Mouse (Mus musculus) Patski (cell line): ENCODE measurements at regions not wholly inside any gene's neighbourhood (a gene's known extent, or its start where the extent isn't known, plus 50 kb on each side); places are given as distances from the start of the nearest gene placed in this dataset.
"Not testable (repeated sequence)": the region's sequence is repeated elsewhere in the genome, so short reads cannot be mapped to it uniquely, and the experiment has no call there.

Source experiments
- ATAC-seq: fragments of 100-300 bp; one replicate; pipeline ENCODE4 v1.8.0; 2021
- CTCF ChIA-PET: fragments of 350-600 bp; sonication (Branson Sonifier 250); formaldehyde crosslinking; loops from one replicate; lab custom pipeline; 2022; ENCODE audit warnings: inconsistent platforms; lab: Charles Lee
- POLR2A ChIA-PET: fragments of 350-600 bp; sonication (Branson Sonifier 250); formaldehyde crosslinking; loops from one replicate; lab custom pipeline; 2022; ENCODE audit warnings: antibody characterized with exemption, inconsistent platforms; lab: Charles Lee
- DNase-seq: peaks from one replicate; pipeline ENCODE4 v3.0.0-alpha.2; 2011; ENCODE audit warnings: low read depth, low spot score
- H3K27me3 ChIP-seq: fragments of 371-371 bp; one replicate; pipeline ENCODE4 v1.5.1; 2021
- CTCF ChIP-seq: fragments of 100-300 bp; IDR thresholded peaks from one replicate; pipeline ENCODE4 v1.5.1; 2021
- in situ Hi-C: fragments of 300-500 bp; cut with MboI; formaldehyde crosslinking; loops from 3 replicates; pipeline ENCODE4 v1.11.1; 2018; ENCODE audit warnings: low pct_unique_long_range_greater_than_20kb, mixed read lengths

DNA sequence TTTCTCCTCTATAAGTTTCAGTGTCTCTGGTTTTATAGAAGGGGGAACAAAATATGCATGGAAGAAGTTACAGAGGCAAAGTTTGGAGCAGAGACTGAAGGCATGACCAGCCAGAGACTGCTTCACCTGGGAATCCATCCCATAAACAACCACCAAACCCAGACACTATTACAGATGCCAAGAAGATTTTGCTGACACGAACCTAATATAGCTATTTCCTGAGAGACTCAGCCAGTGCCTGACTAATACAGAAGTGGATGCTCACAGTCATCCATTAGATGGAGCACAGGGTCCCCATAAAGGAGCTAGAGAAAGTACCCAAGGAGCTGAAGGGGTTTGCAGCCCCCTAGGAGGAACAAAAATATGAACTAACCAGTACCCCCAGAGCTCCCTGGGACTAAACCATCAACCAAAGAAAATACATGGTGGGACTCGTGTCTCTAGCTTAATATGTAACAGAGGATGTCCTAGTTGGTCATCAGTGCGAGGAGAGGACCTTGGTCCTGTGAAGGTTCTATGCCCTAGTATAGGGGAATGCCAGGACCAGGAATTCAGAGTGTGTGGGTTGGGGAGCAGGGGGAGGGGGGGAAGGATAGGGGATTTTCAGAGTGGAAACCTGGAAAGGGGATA lies 621.2 kb upstream of the Msl3l2 start:
- DNase-seq, POLR2A ChIA-PET, CTCF ChIA-PET, in situ Hi-C loops, H3K27me3 ChIP-seq, ATAC-seq: not testable (repeated sequence)

DNA sequence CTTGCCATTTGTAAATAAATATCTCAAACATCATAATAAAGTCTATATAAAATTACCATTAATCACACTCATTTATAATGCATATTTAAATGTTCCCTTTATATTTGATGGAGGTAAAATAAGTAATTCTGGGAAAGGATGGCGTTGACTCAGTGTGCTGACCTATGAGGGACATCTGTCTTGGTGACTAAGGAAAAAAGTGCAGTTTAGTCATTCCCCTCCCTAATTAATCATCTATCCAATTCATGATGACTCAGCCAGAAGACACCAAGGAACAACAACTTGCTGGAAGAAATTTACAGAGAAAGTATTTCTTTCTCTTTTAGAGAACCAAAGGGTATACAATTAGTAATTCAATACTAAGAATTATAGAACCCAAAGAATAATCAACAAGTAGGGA lies 584.0 kb upstream of the Msl3l2 start:
- no peaks in the 10 kb centered on the region for H3K27me3 ChIP-seq
- ATAC-seq (no peak), DNase-seq (no peak)
- TF ChIP-seq CTCF, result no peak
- ChIA-PET CTCF (interaction anchor here (1.0 kb wide), 1 partner anchor 10 kb away, joined by 3 read pairs; no protein-coding TSS in a partner anchor), POLR2A (no interaction called here)
- in situ Hi-C loops, result no loop called here

DNA sequence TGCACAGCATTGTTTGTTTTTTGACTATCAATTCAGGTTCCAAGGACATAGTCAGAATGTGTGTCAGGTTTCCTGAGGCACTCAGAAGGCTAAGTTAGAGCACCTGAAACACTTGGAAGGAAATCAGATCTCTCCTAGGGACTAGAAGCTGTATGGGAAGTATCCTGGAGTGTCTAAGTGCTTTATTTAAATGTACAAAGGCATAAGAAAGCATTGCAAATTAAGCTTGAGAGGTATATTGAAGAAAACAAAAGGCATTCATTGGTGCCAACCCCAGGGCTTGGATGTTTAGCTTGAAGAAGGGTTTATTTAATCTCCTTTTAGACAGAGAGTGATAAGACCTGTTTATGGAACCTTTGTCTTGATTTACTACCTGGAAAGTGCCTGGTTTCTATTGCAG lies 569.3 kb upstream of the Msl3l2 start:
- CTCF ChIA-PET, result no interaction called here
- POLR2A ChIA-PET, result no interaction called here
- no peaks in the 10 kb centered on the region for H3K27me3 ChIP-seq
- in situ Hi-C loops, result no loop called here
- DNase-seq (no peak), ATAC-seq (no peak)
- no peak for TF ChIP-seq CTCF

DNA sequence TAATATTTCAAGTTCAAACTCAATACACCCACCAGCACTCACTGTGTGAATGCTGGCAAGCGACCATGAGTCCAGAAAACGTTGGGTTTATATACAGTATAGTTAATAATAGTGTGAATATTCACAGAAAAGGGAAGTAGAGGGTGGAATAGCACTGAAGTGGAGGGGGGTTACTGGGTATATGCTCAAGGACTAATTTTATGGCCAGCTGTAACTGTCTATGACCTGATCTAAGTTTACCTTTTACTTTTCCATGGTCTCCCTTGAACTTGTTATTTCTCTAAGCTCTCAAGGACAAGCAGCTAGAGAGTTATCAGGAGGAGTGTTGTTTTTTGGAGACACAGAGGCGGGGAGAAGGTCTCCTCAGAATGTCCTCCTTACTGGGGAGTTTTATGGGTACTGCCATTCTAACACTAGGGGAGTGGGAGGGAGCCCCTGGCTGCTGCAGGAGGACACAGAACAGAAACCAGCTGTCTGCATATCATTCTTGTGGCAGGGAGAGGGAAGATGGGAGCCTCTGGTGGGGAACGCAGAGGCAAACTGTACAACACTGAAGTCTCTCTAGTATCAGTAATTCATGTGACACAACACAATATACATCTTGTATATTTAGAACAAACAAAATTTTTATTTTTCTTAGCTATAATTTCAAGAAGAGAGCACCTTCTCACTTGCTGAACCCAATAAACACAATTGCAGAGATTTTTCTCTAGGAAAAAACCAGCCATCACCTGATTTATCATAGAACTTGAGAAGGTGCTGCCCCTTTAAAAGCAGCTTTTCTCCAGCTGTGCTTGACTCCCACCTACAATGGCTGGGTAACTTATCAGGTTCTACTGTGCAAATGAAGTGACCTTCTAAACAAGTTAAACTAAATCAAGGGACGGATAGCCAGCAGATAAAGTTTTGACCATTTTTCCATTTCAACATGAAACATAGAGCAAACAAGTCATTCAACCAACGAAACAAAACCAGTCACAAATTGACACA lies 560.0 kb upstream of the Msl3l2 start:
- no peak for TF ChIP-seq CTCF
- ATAC-seq (no peak), DNase-seq (no peak)
- ChIA-PET CTCF (no interaction called here), POLR2A (no interaction called here)
- in situ Hi-C loops, result no loop called here
- no peaks in the 10 kb centered on the region for H3K27me3 ChIP-seq

DNA sequence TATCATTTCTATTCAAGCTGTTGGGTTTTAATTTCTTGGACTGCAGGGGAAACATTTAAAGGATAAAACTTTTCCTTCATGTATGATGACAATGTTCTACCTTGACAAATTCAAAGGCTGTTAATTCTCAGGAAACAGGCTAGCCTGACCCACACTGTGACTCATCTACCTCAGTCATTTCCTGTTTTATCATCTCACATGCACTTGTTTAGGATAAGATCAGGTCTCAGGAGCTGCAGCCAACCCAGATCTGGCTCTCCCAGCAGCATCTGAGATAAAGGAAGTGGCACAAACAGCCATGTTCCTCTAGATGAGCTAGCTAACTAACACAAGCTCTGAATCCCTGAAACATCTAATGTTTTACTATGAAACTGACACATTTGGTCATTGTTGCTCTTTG lies 541.8 kb upstream of the Msl3l2 start:
- no peak for DNase-seq
- in situ Hi-C loops, result no loop called here
- TF ChIP-seq CTCF, result no peak
- ChIA-PET CTCF (interaction anchor here (1.5 kb wide), 1 partner anchor 11 kb away, joined by 4 read pairs; no protein-coding TSS in a partner anchor), POLR2A (no interaction called here)
- no peaks in the 10 kb centered on the region for H3K27me3 ChIP-seq
- no peak for ATAC-seq

DNA sequence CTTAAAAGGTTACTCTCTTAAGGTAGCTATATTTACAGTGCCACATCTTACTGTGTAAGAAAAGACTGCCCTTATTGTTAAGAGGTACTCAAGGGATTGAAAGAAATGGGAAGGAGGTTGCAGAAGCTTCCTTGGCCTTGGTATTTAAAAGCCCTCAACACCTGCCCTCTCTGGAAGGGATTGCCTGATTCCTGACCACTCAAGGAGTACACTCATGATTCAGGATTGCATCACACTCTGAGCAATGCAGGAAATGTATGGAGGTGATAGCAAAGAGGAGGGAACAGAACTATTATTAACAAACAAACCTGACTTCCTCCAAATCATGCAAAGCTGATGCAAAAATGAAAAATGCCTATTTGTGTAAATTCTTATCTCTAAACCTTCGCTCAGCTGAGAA lies 534.0 kb upstream of the Msl3l2 start:
- POLR2A ChIA-PET, result no interaction called here
- no peak for TF ChIP-seq CTCF
- DNase-seq (no peak), ATAC-seq (no peak)
- CTCF ChIA-PET, result interaction anchor here (1.6 kb wide), 1 partner anchor 10 kb away, joined by 4 read pairs; no protein-coding TSS in a partner anchor
- H3K27me3 ChIP-seq, result no peaks in the 10 kb centered on the region
- in situ Hi-C loops, result no loop called here

DNA sequence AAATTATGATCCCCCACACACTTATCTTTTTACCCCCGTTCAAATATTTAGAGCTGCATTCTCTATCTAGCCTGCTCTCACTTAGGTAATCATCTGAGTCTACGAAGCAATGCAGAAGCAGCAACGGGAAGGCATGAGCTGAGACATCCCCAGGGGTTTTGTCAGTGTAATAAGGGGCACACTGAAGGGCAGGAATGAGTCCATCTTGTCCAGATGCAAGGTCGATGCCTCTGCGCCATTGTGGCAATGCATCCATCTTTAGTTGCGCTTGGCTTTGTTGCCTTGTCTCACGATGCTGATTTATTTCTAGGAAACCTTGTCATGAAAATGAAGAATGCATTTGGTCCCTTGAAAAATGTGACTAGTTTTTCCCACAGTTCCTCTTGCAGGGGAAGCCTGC lies 515.7 kb upstream of the Msl3l2 start:
- in situ Hi-C loops, result no loop called here
- no peak for DNase-seq
- TF ChIP-seq CTCF, result no peak
- peaks cover 3% of the 10 kb centered on the region for H3K27me3 ChIP-seq
- CTCF ChIA-PET, result no interaction called here
- POLR2A ChIA-PET, result no interaction called here
- no peak for ATAC-seq

DNA sequence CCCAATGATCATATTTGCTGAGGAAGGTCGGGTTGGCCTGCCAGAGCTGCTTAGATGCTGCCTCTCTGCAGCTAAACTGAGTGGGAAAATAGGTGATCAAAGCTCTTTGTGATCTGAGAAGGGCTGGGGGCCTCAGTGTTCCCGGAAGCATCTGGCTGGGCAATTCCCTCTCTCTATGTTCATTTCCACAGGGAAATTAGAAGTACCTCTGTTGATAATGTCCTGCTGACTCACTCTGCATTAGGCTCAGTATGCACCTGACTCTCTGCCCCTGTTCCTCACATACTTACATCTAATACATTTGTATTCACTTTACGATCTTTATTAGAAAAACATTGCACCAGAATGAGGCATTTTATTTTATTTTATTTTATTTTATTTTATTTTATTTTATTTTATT lies 514.8 kb upstream of the Msl3l2 start:
- POLR2A ChIA-PET, result no interaction called here
- DNase-seq, result no peak
- no peak for ATAC-seq
- in situ Hi-C loops, result no loop called here
- TF ChIP-seq CTCF, result no peak
- CTCF ChIA-PET, result no interaction called here
- peaks cover 3% of the 10 kb centered on the region for H3K27me3 ChIP-seq

DNA sequence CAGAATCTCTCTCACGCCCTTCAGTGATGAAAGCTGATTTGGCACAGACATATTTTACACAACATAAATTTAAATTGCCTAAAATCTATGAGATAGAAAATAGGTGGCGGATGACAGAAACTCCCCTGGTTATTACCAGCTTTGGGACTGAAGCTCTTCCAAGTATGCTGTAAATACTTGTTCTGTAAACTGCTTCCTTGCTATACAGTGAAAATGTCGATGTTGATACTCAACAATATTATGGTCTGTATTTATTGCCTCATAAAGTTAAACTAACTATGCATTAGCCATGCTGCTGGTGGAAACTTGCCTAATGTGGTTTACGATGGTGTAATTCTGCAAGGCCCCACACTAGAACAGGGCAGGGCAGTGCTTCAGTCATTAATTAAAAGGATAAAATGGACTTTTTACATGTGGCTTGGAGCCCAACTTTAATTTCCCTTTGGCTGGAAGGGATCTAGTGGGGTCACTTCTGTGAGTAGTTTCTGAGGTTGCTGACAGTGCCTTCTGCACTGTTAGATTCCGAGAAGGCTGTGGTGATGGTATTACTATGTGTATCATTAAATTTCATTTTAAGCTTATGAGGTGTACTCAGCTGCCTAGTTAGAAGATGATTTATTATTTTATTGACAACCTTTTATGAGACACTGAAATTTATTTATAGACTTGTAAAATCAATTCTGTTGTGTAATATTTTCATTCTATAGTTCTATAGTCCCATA lies 482.0 kb upstream of the Msl3l2 start:
- in situ Hi-C loops, result no loop called here
- no peaks in the 10 kb centered on the region for H3K27me3 ChIP-seq
- CTCF ChIA-PET, result no interaction called here
- POLR2A ChIA-PET, result no interaction called here
- TF ChIP-seq CTCF, result no peak
- DNase-seq (no peak), ATAC-seq (no peak)

DNA sequence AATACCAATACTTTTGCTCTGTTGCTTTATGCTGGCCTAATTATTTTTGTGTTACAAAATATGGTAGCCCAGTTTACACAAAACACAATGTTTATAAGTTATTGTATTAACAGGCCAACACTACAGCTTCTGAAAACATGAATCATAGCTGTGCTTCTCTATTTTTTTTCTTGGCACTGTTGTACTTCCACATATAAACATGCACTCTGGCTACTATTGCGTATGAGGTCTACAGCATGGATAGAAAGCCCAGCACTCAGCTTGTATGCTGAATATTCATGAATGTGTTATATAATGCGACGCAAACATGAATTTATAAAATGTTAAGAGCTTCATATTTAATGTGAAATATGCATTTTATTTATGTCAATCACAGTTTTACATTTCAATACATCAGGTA lies 465.4 kb upstream of the Msl3l2 start:
- no peak for TF ChIP-seq CTCF
- no peak for ATAC-seq
- CTCF ChIA-PET, result interaction anchor here (1.2 kb wide), 1 partner anchor 43 kb away, joined by 3 read pairs; no protein-coding TSS in a partner anchor
- in situ Hi-C loops, result no loop called here
- DNase-seq, result no peak
- H3K27me3 ChIP-seq, result no peaks in the 10 kb centered on the region
- POLR2A ChIA-PET, result no interaction called here
